Mouse (Mus musculus) stomach, postnatal 0 days (tissue): ENCODE measurements around the gene Olfr618. TPM values are rescaled to one million over a fixed set of nuclear protein-coding genes. Genes with fewer than 3 reads are reported as not detected.

Experiments used
- ATAC-seq: fragments of 200-750 bp; cut with Nextera tagmentation; 2 replicates; pipeline ENCODE4 v1.8.0; 2017; ENCODE audit not compliant: low FRiP score, low TSS enrichment
- DNase-seq: peaks from one replicate; pipeline ENCODE4 v3.0.0-alpha.2; 2016; ENCODE audit warnings: low spot score
- H3K27ac ChIP-seq: fragments of 300-500 bp; sonication (generic); replicated peaks from 2 replicates; pipeline ENCODE4 v1.5.1; 2014; ENCODE audit warnings: mild to moderate bottlenecking, control low read depth
- H3K27me3 ChIP-seq: fragments of 300-500 bp; sonication (generic); 2 replicates; pipeline ENCODE4 v1.6.1; 2014; ENCODE audit warnings: low read length; ENCODE audit not compliant: control insufficient read depth, insufficient read depth
- H3K36me3 ChIP-seq: fragments of 300-500 bp; sonication (generic); 2 replicates; pipeline ENCODE4 v1.6.1; 2014; ENCODE audit warnings: low read length, mixed read lengths; ENCODE audit not compliant: control insufficient read depth, insufficient read depth
- H3K4me1 ChIP-seq: fragments of 300-500 bp; sonication (generic); replicated peaks from 2 replicates; pipeline ENCODE4 v1.6.1; 2014; ENCODE audit warnings: antibody characterized with exemption; ENCODE audit not compliant: control insufficient read depth, insufficient read depth
- H3K4me2 ChIP-seq: fragments of 300-500 bp; sonication (generic); replicated peaks from 2 replicates; pipeline ENCODE4 v1.6.1; 2014; ENCODE audit warnings: low read depth, mild to moderate bottlenecking, control low read depth, moderate library complexity
- H3K4me3 ChIP-seq: fragments of 300-500 bp; sonication (generic); 2 replicates; pipeline ENCODE4 v1.5.1; 2014; ENCODE audit warnings: low read depth, low read length, control low read depth
- H3K9ac ChIP-seq: fragments of 300-500 bp; sonication (generic); 2 replicates; pipeline ENCODE4 v1.6.1; 2014; ENCODE audit warnings: mild to moderate bottlenecking, low read length, control low read depth, mixed read lengths
- H3K9me3 ChIP-seq: fragments of 300-500 bp; sonication (generic); 2 replicates; pipeline ENCODE4 v1.6.1; 2016; ENCODE audit warnings: low read length; ENCODE audit not compliant: control insufficient read depth
- CTCF ChIP-seq: IDR thresholded peaks from 2 replicates; pipeline ENCODE4 v1.5.1; 2016; ENCODE audit warnings: antibody characterized with exemption, low read depth, mild to moderate bottlenecking, moderate library complexity
- EP300 ChIP-seq: optimal IDR thresholded peaks from 2 replicates; pipeline ENCODE3; 2016; ENCODE audit warnings: antibody characterized with exemption
- WGBS: fragments of 180-500 bp; shearing (Covaris S2); extraction: QIAGEN DNeasy Blood & Tissue Kit; methylation state at CpG from one replicate; pipeline ENCODE4 v1.1.7; 2014; 5-methylcytosine and 5-hydroxymethylcytosine counted together
- microRNA-seq: library from miRNA; unstranded; fragments of <30 nt; microRNA quantifications from one replicate; pipeline ENCODE4, GENCODE M21; 2016
- polyA plus RNA-seq: library from polyadenylated mRNA; unstranded; fragments of >200 nt; fragmentation: Nextera tagmentation; extraction: Ambion mirVana; gene quantifications from 2 replicates; pipeline ENCODE4 v1.2.1, GENCODE M21; 2015

Gene Olfr618
- polyA plus RNA-seq, 1 experiment from 2014 or later = 0.10 TPM

- Histone ChIP-seq H3K27me3 (no peaks in the 10 kb centered on the region), H3K4me1 (no peaks in the 10 kb centered on the region), H3K36me3 (no peaks in the 10 kb centered on the region), H3K4me3 (no peak within 1 kb of the TSS), H3K9me3 (no peaks in the 10 kb centered on the region), H3K27ac (no peak within 1 kb of the TSS), H3K9ac (no peak within 1 kb of the TSS), H3K4me2 (no peak within 1 kb of the TSS)
- TF ChIP-seq CTCF = no peak
- no peak for TF ChIP-seq EP300
- ATAC-seq (no peak), DNase-seq (no peak)
Measured at GRCm38 (mm10) chr7:103600275-103600674, 10.4 kb downstream of the Olfr618 start, which contains the start of gene Olfr619. TSS of gene Olfr619 (plus strand) at chr7:103600575.

GRCm38 (mm10) chr7:103607425-103607824 lies 17.5 kb downstream of the Olfr618 start:
- H3K9me3 ChIP-seq = no peaks in the 10 kb centered on the region
- no peaks in the 10 kb centered on the region for H3K36me3 ChIP-seq
- ATAC-seq (no peak), DNase-seq (no peak)
- 53% methylated on average over 2 of the region's 2 CpGs for WGBS
- no peak overlapping the region for H3K27ac ChIP-seq
- no peaks in the 10 kb centered on the region for H3K4me1 ChIP-seq
- H3K27me3 ChIP-seq = no peaks in the 10 kb centered on the region
- no peak overlapping the region for H3K9ac ChIP-seq
- no peak overlapping the region for H3K4me3 ChIP-seq
- H3K4me2 ChIP-seq = no peak overlapping the region
- no peak for TF ChIP-seq EP300
- no peak for TF ChIP-seq CTCF

GRCm38 (mm10) chr7:103612434-103612833 lies 22.5 kb downstream of the Olfr618 start, which contains the start of gene Olfr620:
TSS of gene Olfr620 (minus strand) at chr7:103612534.
- no peak for ATAC-seq
- no peak within 1 kb of the TSS for H3K27ac ChIP-seq
- H3K9me3 ChIP-seq = no peaks in the 10 kb centered on the region
- H3K4me3 ChIP-seq = no peak within 1 kb of the TSS
- DNase-seq = no peak
- H3K4me2 ChIP-seq = no peak within 1 kb of the TSS
- no peaks in the 10 kb centered on the region for H3K27me3 ChIP-seq
- H3K4me1 ChIP-seq = no peaks in the 10 kb centered on the region
- 62% methylated on average over 2 of the region's 2 CpGs for WGBS
- no peak within 1 kb of the TSS for H3K9ac ChIP-seq
- no peaks in the 10 kb centered on the region for H3K36me3 ChIP-seq
- TF ChIP-seq CTCF (no peak), EP300 (no peak)

GRCm38 (mm10) chr7:103636795-103637194 lies 46.9 kb downstream of the Olfr618 start:
- Histone ChIP-seq H3K4me3 (no peak overlapping the region), H3K27ac (no peak overlapping the region), H3K4me1 (no peaks in the 10 kb centered on the region), H3K4me2 (no peak overlapping the region), H3K36me3 (no peaks in the 10 kb centered on the region), H3K9me3 (no peaks in the 10 kb centered on the region), H3K27me3 (no peaks in the 10 kb centered on the region), H3K9ac (no peak overlapping the region)
- ATAC-seq = no peak
- TF ChIP-seq CTCF (no peak), EP300 (no peak)
- DNase-seq = no peak

GRCm38 (mm10) chr7:103642602-103643001 lies 52.7 kb downstream of the Olfr618 start, which contains the start of gene Olfr622:
TSS of gene Olfr622 (minus strand) at chr7:103642702.
- Histone ChIP-seq H3K9me3 (no peaks in the 10 kb centered on the region), H3K9ac (no peak within 1 kb of the TSS), H3K36me3 (no peaks in the 10 kb centered on the region), H3K4me2 (no peak within 1 kb of the TSS), H3K4me1 (no peaks in the 10 kb centered on the region), H3K27me3 (no peaks in the 10 kb centered on the region), H3K27ac (no peak within 1 kb of the TSS), H3K4me3 (no peak within 1 kb of the TSS)
- 65% methylated on average over 1 of the region's 1 CpGs for WGBS
- no peak for ATAC-seq
- DNase-seq = no peak
- TF ChIP-seq EP300 (no peak), CTCF (no peak)

GRCm38 (mm10) chr7:103644070-103644469 lies 54.2 kb downstream of the Olfr618 start:
- H3K9me3 ChIP-seq = no peaks in the 10 kb centered on the region
- no peak overlapping the region for H3K4me2 ChIP-seq
- H3K4me3 ChIP-seq = no peak overlapping the region
- no peaks in the 10 kb centered on the region for H3K4me1 ChIP-seq
- ATAC-seq (no peak), DNase-seq (no peak)
- WGBS = 80% methylated on average over 4 of the region's 4 CpGs
- no peak overlapping the region for H3K9ac ChIP-seq
- H3K27ac ChIP-seq = no peak overlapping the region
- TF ChIP-seq EP300 (no peak), CTCF (no peak)
- H3K27me3 ChIP-seq = no peaks in the 10 kb centered on the region
- H3K36me3 ChIP-seq = no peaks in the 10 kb centered on the region

Small RNA genes within 50 kb of the gene (microRNA-seq; reads per million reads assigned to microRNA genes)
- gene Gm26506 = not detected

Other genes starting within 250 kb of the Olfr618 start
- not detected in 2 replicates for gene Olfr600, start 240.4 kb upstream of the Olfr618 start, polyA plus RNA-seq
- gene Olfr601, start 227.4 kb upstream of the Olfr618 start, polyA plus RNA-seq = not detected in 2 replicates
- gene Olfr603, start 203.9 kb upstream of the Olfr618 start, polyA plus RNA-seq = not detected in 2 replicates
- not detected in 2 replicates for gene Usp17lc, start 175.0 kb upstream of the Olfr618 start, polyA plus RNA-seq
- not detected in 2 replicates for gene Olfr605, start 144.7 kb upstream of the Olfr618 start, polyA plus RNA-seq
- not detected in 2 replicates for gene Olfr606, start 141.1 kb upstream of the Olfr618 start, polyA plus RNA-seq
- gene Olfr607, start 126.0 kb upstream of the Olfr618 start, polyA plus RNA-seq = not detected in 2 replicates
- not detected in 2 replicates for gene Olfr608, start 120.2 kb upstream of the Olfr618 start, polyA plus RNA-seq
- gene Olfr609, start 92.0 kb upstream of the Olfr618 start, polyA plus RNA-seq = not detected in 2 replicates
- not detected in 2 replicates for gene Olfr610, start 78.0 kb upstream of the Olfr618 start, polyA plus RNA-seq
- gene Olfr611, start 69.3 kb upstream of the Olfr618 start, polyA plus RNA-seq = not detected in 2 replicates
- gene Olfr612, start 47.4 kb upstream of the Olfr618 start, polyA plus RNA-seq = not detected in 2 replicates
- not detected in 2 replicates for gene Olfr613, start 42.0 kb upstream of the Olfr618 start, polyA plus RNA-seq
- gene Olfr615, start 34.0 kb upstream of the Olfr618 start, polyA plus RNA-seq = not detected in 2 replicates
- not detected in 2 replicates for gene Olfr616, start 21.0 kb upstream of the Olfr618 start, polyA plus RNA-seq
- gene Olfr617, start 17.0 kb upstream of the Olfr618 start, polyA plus RNA-seq = not detected in 2 replicates
- not detected in 2 replicates for gene Olfr619, start 10.5 kb downstream of the Olfr618 start, polyA plus RNA-seq
- gene Olfr620, start 22.4 kb downstream of the Olfr618 start, polyA plus RNA-seq = 0.10 TPM in 1 of 2 replicates, not detected in the other
- not detected in 2 replicates for gene Olfr622, start 52.6 kb downstream of the Olfr618 start, polyA plus RNA-seq
- not detected in 2 replicates for gene Olfr623, start 73.6 kb downstream of the Olfr618 start, polyA plus RNA-seq
- gene Olfr624, start 81.1 kb downstream of the Olfr618 start, polyA plus RNA-seq = 0.02 TPM in 1 of 2 replicates, not detected in the other
- not detected in 2 replicates for gene Olfr625-ps1, start 92.6 kb downstream of the Olfr618 start, polyA plus RNA-seq
- not detected in 2 replicates for gene Olfr243, start 124.6 kb downstream of the Olfr618 start, polyA plus RNA-seq
- gene Olfr628, start 140.3 kb downstream of the Olfr618 start, polyA plus RNA-seq = not detected in 2 replicates
- not detected in 2 replicates for gene Olfr629, start 154.8 kb downstream of the Olfr618 start, polyA plus RNA-seq
- not detected in 2 replicates for gene Olfr630, start 167.2 kb downstream of the Olfr618 start, polyA plus RNA-seq
- not detected in 2 replicates for gene Olfr69, start 181.5 kb downstream of the Olfr618 start, polyA plus RNA-seq
- gene Olfr68, start 189.6 kb downstream of the Olfr618 start, polyA plus RNA-seq = 0.02 TPM in 1 of 2 replicates, not detected in the other
- not detected in 2 replicates for gene Olfr67, start 201.7 kb downstream of the Olfr618 start, polyA plus RNA-seq
- gene Hbb-bt, start 223.9 kb downstream of the Olfr618 start, polyA plus RNA-seq = 137 and 177 TPM in 2 replicates
- 597 and 747 TPM in 2 replicates for gene Hbb-bs, start 238.0 kb downstream of the Olfr618 start, polyA plus RNA-seq